Mouse (Mus musculus) megakaryocyte, embryonic 14.5 days (primary cell): Measurements from ENCODE around the gene Pias4.

Experiments used
- FLI1 ChIP-seq: IDR thresholded peaks from 2 replicates; pipeline ENCODE4 v1.6.1; 2012; ENCODE audit warnings: low read length, inconsistent platforms, mixed read lengths
- GATA1 ChIP-seq: IDR thresholded peaks from 3 replicates; pipeline ENCODE4 v1.6.1; 2012; ENCODE audit warnings: mixed read lengths, low read length, inconsistent platforms, borderline replicate concordance

- TF ChIP-seq FLI1 (no peak), GATA1 (no peak)
Observed at GRCm38 (mm10) chr10:81200141-81200540, 32.4 kb upstream of the Pias4 start.
